Mouse (Mus musculus): ENCODE measurements around the gene Glt6d1. TPM values are rescaled to one million over a fixed set of nuclear protein-coding genes. Genes with fewer than 3 reads are reported as not detected.

Glt6d1 gene
- polyA plus RNA-seq, 1 experiment from 2014 or later: not detected

DNA sequence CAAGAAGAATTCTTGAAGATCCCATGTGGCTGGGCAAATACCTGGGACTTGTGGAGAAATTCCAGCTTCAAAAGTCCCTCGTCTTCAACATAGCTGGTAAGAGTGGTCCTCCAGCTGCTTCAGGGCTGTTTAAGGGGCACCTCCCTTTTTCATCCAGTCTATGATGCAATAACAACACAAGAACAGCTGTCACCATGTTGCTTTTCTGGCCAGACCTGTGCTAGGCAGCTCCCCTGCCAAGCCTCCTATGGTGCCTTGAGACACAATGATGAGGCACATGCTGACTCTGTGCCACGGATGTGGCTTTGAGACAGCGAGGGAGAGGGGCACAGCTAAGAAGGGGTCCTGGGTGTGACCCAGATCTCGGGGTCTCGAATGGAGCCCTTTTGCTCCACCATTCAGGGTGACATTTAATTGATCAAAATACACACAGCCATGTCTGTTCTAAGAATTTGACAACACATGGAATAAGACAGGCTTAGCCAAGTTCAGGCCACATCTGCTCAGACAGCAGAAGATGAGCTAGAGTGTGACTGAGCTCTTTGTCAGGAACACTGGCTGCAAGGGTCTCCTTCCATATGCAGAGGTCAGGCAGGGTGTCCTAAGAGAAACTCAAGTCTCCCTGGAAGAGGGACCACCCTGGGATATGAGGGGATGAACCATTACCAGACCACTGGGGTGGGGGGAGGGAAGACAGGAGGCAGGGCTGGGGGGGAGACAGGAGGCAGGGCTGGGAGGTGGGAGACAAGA lies 29.9 kb downstream of the Glt6d1 start:
- no peak overlapping the region for H3K9ac ChIP-seq (replicated peaks; ENCODE audit: low read depth, low read length)
- H3K4me2 ChIP-seq (replicated peaks; ENCODE audit: low read depth, low read length): no peak overlapping the region
- H3K27me3 ChIP-seq (ENCODE audit: control insufficient read depth, insufficient read depth, low read length): no peaks in the 10 kb centered on the region
- no peaks in the 10 kb centered on the region for H3K9me3 ChIP-seq (ENCODE audit: control insufficient read depth, low read depth, low read length)
- H3K27ac ChIP-seq (ENCODE audit: low read length): no peak overlapping the region
- no peak for ATAC-seq (ENCODE audit: insufficient number of reproducible peaks, insufficient read depth, low FRiP score, low read depth)
- H3K4me3 ChIP-seq (ENCODE audit: low read depth, low read length): no peak overlapping the region
- no peaks in the 10 kb centered on the region for H3K36me3 ChIP-seq (ENCODE audit: control insufficient read depth, insufficient read depth, low read length)
- WGBS: 59% methylated on average over 5 of the region's 5 CpGs
- peaks cover 7% of the 10 kb centered on the region; the same call in 1 of the 2 replicates for H3K4me1 ChIP-seq (ENCODE audit: control insufficient read depth, insufficient read depth, low read length)

DNA sequence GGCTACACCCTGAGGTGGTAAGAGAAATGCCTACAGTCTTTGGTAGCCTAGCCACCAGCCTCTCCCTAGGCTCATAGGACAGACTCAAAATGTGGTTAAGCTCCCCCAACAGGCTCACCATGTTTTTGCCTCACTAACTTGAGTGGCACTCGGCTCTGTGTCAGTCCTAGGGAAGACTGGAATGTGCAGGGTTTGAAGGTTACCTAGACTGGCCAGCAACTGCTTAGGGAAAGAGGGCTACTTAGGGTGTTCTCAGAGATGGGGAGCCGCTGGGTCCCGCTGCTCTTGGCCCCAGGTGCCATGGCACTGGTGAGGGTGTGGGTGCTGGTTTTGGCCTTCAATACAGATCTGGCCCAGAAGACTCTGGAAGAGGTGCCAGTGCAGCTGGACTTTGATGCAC lies 33.7 kb downstream of the Glt6d1 start, which contains the start of gene Gm13539:
Gm13539 (plus strand) TSS at position 301 of the 400 bp plus-strand sequence.
- Histone ChIP-seq H3K4me2 (replicated peaks; ENCODE audit: low read depth, low read length) (no peak within 1 kb of the TSS), H3K27me3 (ENCODE audit: control insufficient read depth, insufficient read depth, low read length) (no peaks in the 10 kb centered on the region), H3K36me3 (ENCODE audit: control insufficient read depth, insufficient read depth, low read length) (no peaks in the 10 kb centered on the region), H3K4me1 (ENCODE audit: control insufficient read depth, insufficient read depth, low read length) (peaks cover 7% of the 10 kb centered on the region; the same call in 1 of the 2 replicates), H3K9ac (replicated peaks; ENCODE audit: low read depth, low read length) (no peak within 1 kb of the TSS), H3K4me3 (ENCODE audit: low read depth, low read length) (no peak within 1 kb of the TSS), H3K27ac (ENCODE audit: low read length) (no peak within 1 kb of the TSS), H3K9me3 (ENCODE audit: control insufficient read depth, low read depth, low read length) (no peaks in the 10 kb centered on the region)
- no peak for ATAC-seq (ENCODE audit: insufficient number of reproducible peaks, insufficient read depth, low FRiP score, low read depth)
- 88% methylated on average over 3 of the region's 3 CpGs for WGBS

DNA sequence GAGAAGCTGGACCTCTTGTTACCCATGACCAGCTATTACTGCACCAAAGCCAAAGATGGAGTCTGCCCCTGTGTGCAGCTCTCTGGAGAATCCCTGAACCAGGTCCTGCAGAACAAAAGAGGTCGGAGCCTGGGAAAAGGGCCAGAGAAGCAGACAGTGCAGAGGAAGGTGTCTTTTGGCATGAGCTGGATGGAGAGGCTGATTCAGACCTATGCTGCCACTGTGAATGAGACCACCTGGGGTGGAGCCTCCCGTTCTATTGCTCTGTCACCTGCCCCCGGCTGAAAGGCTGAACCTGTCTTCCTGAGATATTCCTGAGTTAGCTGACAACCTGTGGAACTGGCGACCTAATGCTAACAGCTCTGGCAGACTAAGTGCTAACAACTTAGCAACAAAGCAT lies 34.7 kb downstream of the Glt6d1 start:
- no peak overlapping the region for H3K9ac ChIP-seq (replicated peaks; ENCODE audit: low read depth, low read length)
- no peaks in the 10 kb centered on the region for H3K36me3 ChIP-seq (ENCODE audit: control insufficient read depth, insufficient read depth, low read length)
- WGBS: 28% methylated on average over 4 of the region's 4 CpGs
- no peak overlapping the region for H3K4me3 ChIP-seq (ENCODE audit: low read depth, low read length)
- H3K4me1 ChIP-seq (ENCODE audit: control insufficient read depth, insufficient read depth, low read length): peaks cover 4% of the 10 kb centered on the region; the same call in 1 of the 2 replicates
- no peak overlapping the region for H3K27ac ChIP-seq (ENCODE audit: low read length)
- no peak for ATAC-seq (ENCODE audit: insufficient number of reproducible peaks, insufficient read depth, low FRiP score, low read depth)
- H3K9me3 ChIP-seq (ENCODE audit: control insufficient read depth, low read depth, low read length): no peaks in the 10 kb centered on the region
- H3K27me3 ChIP-seq (ENCODE audit: control insufficient read depth, insufficient read depth, low read length): no peaks in the 10 kb centered on the region
- H3K4me2 ChIP-seq (replicated peaks; ENCODE audit: low read depth, low read length): no peak overlapping the region

DNA sequence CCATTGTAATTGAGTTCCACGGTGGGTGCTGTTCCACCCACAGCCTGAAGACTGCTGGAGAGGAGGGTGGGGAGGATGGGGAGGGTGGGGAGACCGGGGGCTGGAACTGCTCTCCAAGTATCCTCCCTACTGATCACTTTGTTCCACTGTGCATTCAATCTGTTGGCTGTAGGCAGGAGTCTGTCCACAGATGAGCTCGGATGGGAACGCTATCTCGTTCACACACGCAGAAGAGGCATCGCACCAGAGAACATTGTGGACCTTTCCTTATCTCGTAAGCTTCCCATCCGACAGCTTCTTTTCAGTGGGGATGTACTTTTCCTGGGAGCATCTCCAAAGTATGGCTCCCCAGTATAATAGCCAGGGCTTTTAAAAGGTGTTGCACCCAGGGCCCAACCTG lies 36.6 kb downstream of the Glt6d1 start:
- Histone ChIP-seq H3K9ac (replicated peaks; ENCODE audit: low read depth, low read length) (no peak overlapping the region), H3K4me2 (replicated peaks; ENCODE audit: low read depth, low read length) (no peak overlapping the region), H3K4me3 (ENCODE audit: low read depth, low read length) (no peak overlapping the region), H3K36me3 (ENCODE audit: control insufficient read depth, insufficient read depth, low read length) (no peaks in the 10 kb centered on the region), H3K9me3 (ENCODE audit: control insufficient read depth, low read depth, low read length) (no peaks in the 10 kb centered on the region), H3K27me3 (ENCODE audit: control insufficient read depth, insufficient read depth, low read length) (no peaks in the 10 kb centered on the region), H3K27ac (ENCODE audit: low read length) (no peak overlapping the region), H3K4me1 (ENCODE audit: control insufficient read depth, insufficient read depth, low read length) (no peaks in the 10 kb centered on the region)
- WGBS: 83% methylated on average over 9 of the region's 9 CpGs
- no peak for ATAC-seq (ENCODE audit: insufficient number of reproducible peaks, insufficient read depth, low FRiP score, low read depth)

DNA sequence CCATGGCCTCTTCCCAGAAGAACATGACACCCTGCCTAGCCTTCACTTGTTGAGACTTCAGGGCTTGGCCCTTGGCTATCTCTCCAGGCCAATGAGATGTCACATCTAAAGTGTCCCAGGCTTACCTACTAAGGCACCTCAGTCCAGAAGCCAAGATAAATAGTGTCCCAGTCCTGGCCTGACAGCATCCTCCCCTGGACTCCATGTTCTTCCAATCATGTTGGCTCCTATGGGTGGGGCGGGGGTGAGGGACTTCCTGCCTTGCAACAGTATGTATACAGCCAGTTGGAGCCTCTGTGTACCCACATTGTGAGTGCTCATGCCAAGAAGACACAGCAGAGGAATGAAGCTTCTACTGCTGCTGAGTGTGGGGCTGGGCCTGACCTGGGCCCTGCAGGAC lies 38.9 kb downstream of the Glt6d1 start, which contains the start of gene Lcn11:
Lcn11 (plus strand) TSS at position 301 of the 400 bp plus-strand sequence.
- H3K9me3 ChIP-seq (ENCODE audit: control insufficient read depth, low read depth, low read length): no peaks in the 10 kb centered on the region
- ATAC-seq (ENCODE audit: insufficient number of reproducible peaks, insufficient read depth, low FRiP score, low read depth): no peak
- H3K27me3 ChIP-seq (ENCODE audit: control insufficient read depth, insufficient read depth, low read length): no peaks in the 10 kb centered on the region
- H3K36me3 ChIP-seq (ENCODE audit: control insufficient read depth, insufficient read depth, low read length): no peaks in the 10 kb centered on the region
- no peak within 1 kb of the TSS for H3K9ac ChIP-seq (replicated peaks; ENCODE audit: low read depth, low read length)
- H3K4me2 ChIP-seq (replicated peaks; ENCODE audit: low read depth, low read length): no peak within 1 kb of the TSS
- H3K27ac ChIP-seq (ENCODE audit: low read length): no peak within 1 kb of the TSS
- 89% methylated on average over 1 of the region's 1 CpGs for WGBS
- no peaks in the 10 kb centered on the region for H3K4me1 ChIP-seq (ENCODE audit: control insufficient read depth, insufficient read depth, low read length)
- H3K4me3 ChIP-seq (ENCODE audit: low read depth, low read length): no peak within 1 kb of the TSS

DNA sequence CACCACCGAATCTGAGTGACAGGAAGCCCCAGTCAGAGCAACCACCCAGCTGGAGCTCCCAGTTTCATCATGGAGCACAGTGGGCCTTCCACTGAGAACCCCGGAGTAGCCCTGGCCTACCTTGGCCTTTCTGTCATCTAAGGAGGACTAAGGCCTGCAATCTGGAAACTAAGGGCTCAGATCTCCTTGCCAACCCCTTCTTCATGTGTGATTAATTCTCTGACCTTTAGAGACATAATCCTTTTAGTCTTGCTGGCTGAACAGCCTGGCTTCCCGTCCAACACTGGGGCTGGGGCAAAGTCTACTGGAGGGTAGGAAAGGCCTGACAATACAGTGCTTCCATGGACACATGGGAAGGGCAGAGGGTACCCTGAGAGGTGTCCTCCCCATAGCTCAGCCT lies 39.7 kb downstream of the Glt6d1 start:
- 70% methylated on average over 3 of the region's 3 CpGs for WGBS
- no peaks in the 10 kb centered on the region for H3K4me1 ChIP-seq (ENCODE audit: control insufficient read depth, insufficient read depth, low read length)
- H3K4me3 ChIP-seq (ENCODE audit: low read depth, low read length): no peak overlapping the region

DNA sequence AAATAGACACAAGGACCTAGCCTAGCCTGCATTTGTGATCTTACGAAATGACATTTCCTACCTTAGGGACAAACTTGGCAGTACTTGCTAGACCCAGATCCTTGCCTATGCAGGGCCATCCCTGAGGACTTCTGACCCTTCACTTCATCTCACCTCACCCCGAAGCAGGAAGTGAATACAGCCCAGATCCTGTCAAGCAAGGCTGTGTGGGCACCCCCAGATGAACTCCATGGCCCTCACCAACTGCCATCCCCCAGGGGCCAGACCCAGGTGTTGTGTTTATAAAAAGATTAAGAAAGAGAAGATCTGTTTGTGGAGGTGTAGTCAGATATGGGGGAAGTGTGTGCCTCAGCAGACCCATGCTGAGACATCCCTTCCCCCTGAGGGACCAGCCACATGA lies 41.0 kb downstream of the Glt6d1 start:
- Histone ChIP-seq H3K9ac (replicated peaks; ENCODE audit: low read depth, low read length) (no peak overlapping the region), H3K27me3 (ENCODE audit: control insufficient read depth, insufficient read depth, low read length) (no peaks in the 10 kb centered on the region), H3K4me1 (ENCODE audit: control insufficient read depth, insufficient read depth, low read length) (no peaks in the 10 kb centered on the region), H3K4me2 (replicated peaks; ENCODE audit: low read depth, low read length) (no peak overlapping the region), H3K27ac (ENCODE audit: low read length) (no peak overlapping the region), H3K4me3 (ENCODE audit: low read depth, low read length) (no peak overlapping the region), H3K9me3 (ENCODE audit: control insufficient read depth, low read depth, low read length) (no peaks in the 10 kb centered on the region), H3K36me3 (ENCODE audit: control insufficient read depth, insufficient read depth, low read length) (no peaks in the 10 kb centered on the region)
- no peak for ATAC-seq (ENCODE audit: insufficient number of reproducible peaks, insufficient read depth, low FRiP score, low read depth)
- WGBS: 71% methylated on average over 2 of the region's 2 CpGs

More for the DNA sequence above, 39.7 kb downstream of the Glt6d1 start:
- Histone ChIP-seq H3K27ac (ENCODE audit: low read length) (no peak overlapping the region), H3K4me2 (replicated peaks; ENCODE audit: low read depth, low read length) (no peak overlapping the region), H3K36me3 (ENCODE audit: control insufficient read depth, insufficient read depth, low read length) (no peaks in the 10 kb centered on the region), H3K27me3 (ENCODE audit: control insufficient read depth, insufficient read depth, low read length) (no peaks in the 10 kb centered on the region), H3K9ac (replicated peaks; ENCODE audit: low read depth, low read length) (no peak overlapping the region), H3K9me3 (ENCODE audit: control insufficient read depth, low read depth, low read length) (no peaks in the 10 kb centered on the region)
- ATAC-seq (ENCODE audit: insufficient number of reproducible peaks, insufficient read depth, low FRiP score, low read depth): no peak

DNA sequence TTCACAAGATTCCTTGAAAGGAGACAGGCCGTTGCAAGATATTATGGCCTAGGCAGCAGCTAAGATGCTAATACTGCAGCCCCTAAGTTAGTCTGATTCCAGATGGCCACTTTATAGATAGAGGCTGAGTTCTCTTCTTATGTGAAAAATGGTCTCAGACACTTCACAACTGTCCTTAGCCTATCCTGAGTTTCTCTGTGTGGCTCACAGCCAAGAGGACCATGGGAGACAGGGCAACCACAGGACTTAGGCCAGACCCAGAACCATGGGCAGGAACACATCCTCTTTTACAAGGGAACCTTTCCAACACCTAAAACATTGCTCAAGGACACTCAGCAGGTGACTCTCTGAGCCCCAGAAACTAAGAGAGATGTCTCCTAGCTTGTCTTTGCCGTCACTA lies 42.1 kb downstream of the Glt6d1 start:
- Histone ChIP-seq H3K27ac (ENCODE audit: low read length) (no peak overlapping the region), H3K27me3 (ENCODE audit: control insufficient read depth, insufficient read depth, low read length) (no peaks in the 10 kb centered on the region), H3K9ac (replicated peaks; ENCODE audit: low read depth, low read length) (no peak overlapping the region), H3K4me2 (replicated peaks; ENCODE audit: low read depth, low read length) (no peak overlapping the region), H3K4me3 (ENCODE audit: low read depth, low read length) (no peak overlapping the region), H3K9me3 (ENCODE audit: control insufficient read depth, low read depth, low read length) (no peaks in the 10 kb centered on the region), H3K4me1 (ENCODE audit: control insufficient read depth, insufficient read depth, low read length) (no peaks in the 10 kb centered on the region), H3K36me3 (ENCODE audit: control insufficient read depth, insufficient read depth, low read length) (no peaks in the 10 kb centered on the region)
- WGBS: 94% methylated on average over 2 of the region's 2 CpGs
- no peak for ATAC-seq (ENCODE audit: insufficient number of reproducible peaks, insufficient read depth, low FRiP score, low read depth)

DNA sequence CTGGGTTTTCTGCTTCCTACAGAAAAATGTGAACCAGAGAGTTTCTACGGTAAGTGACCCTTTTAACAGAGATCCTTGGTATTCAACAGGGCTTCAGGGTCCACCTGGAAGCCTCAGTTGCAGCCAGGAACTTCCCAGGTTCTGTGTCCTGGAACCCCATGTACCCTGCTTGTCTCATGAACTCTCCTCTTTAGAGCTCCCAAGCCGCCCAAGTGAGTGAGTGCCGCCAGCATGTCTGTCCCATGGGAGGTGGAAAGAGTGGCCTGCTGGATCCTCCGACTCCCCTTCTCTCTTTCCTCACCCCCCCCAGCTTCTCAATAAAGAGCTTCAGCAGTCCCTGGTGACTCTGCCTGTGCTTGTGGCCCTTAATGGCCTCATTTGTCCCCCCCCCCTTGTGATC lies 47.9 kb downstream of the Glt6d1 start:
- Histone ChIP-seq H3K4me3 (ENCODE audit: low read depth, low read length) (no peak overlapping the region), H3K9me3 (ENCODE audit: control insufficient read depth, low read depth, low read length) (no peaks in the 10 kb centered on the region), H3K36me3 (ENCODE audit: control insufficient read depth, insufficient read depth, low read length) (no peaks in the 10 kb centered on the region), H3K27ac (ENCODE audit: low read length) (no peak overlapping the region), H3K27me3 (ENCODE audit: control insufficient read depth, insufficient read depth, low read length) (no peaks in the 10 kb centered on the region), H3K4me2 (replicated peaks; ENCODE audit: low read depth, low read length) (no peak overlapping the region), H3K4me1 (ENCODE audit: control insufficient read depth, insufficient read depth, low read length) (no peaks in the 10 kb centered on the region), H3K9ac (replicated peaks; ENCODE audit: low read depth, low read length) (no peak overlapping the region)
- WGBS: 80% methylated on average over 4 of the region's 4 CpGs
- no peak for ATAC-seq (ENCODE audit: insufficient number of reproducible peaks, insufficient read depth, low FRiP score, low read depth)
